Mouse (Mus musculus): ENCODE results near the gene Atp6v0c.

- TF ChIP-seq CTCF (IDR thresholded peaks at IDR 0.05) (no peak), EP300 (IDR thresholded peaks at IDR 0.05) (no peak)
Observed at GRCm38 (mm10) chr17:24195349-24195748, 25.8 kb upstream of the Atp6v0c start.
